Comparison of ENCODE assay signal across 17 mouse cellular contexts in genomic region chr4:97028938-97029337, GRCm38 (mm10).
"Had no signal": no experiment of that assay in that cellular context is flagged by ENCODE, and none has a peak within 500 bp of the region (broad histone marks: within the 10 kb centered on the region; RNA-seq: fewer than 3 reads in every experiment).

No protein-coding gene starts in this region.

- H3K9me3 ChIP-seq: midbrain, embryonic 10.5 days; midbrain, embryonic 12.5 days; neural tube, embryonic 13.5 days; neural tube, embryonic 15.5 days had no signal

- H3K36me3 ChIP-seq: midbrain, embryonic 10.5 days; midbrain, embryonic 12.5 days; neural tube, embryonic 13.5 days; neural tube, embryonic 15.5 days had no signal

- H3K9ac ChIP-seq: lung, embryonic 14.5 days; midbrain, embryonic 12.5 days; neural tube, embryonic 13.5 days; neural tube, embryonic 15.5 days had no signal

- H3K27ac ChIP-seq: midbrain, embryonic 10.5 days; midbrain, embryonic 12.5 days; neural tube, embryonic 13.5 days; neural tube, embryonic 15.5 days had no signal

- DNase-seq: lung, embryonic 14.5 days; lung, postnatal 10 days; lung, postnatal 4 days; midbrain, embryonic 14.5 days; retina, postnatal 1 day; right cerebral cortex, adult 18-20 months; right cerebral cortex, postnatal 25 days; right cerebral cortex, postnatal 4 days; spleen, adult 18-20 months; thymus, adult 18-20 months; thymus, postnatal 14 days; thymus, postnatal 36 days had no signal

- H3K27me3 ChIP-seq: midbrain, embryonic 12.5 days; neural tube, embryonic 13.5 days; neural tube, embryonic 15.5 days had no signal

- H3K4me3 ChIP-seq: midbrain, embryonic 10.5 days; midbrain, embryonic 12.5 days; myocyte; neural tube, embryonic 13.5 days; neural tube, embryonic 15.5 days had no signal

- H3K4me1 ChIP-seq: midbrain, embryonic 10.5 days; midbrain, embryonic 12.5 days; neural tube, embryonic 13.5 days; neural tube, embryonic 15.5 days had no signal
